Mouse (Mus musculus) c-Kit-positive CD71-positive TER-119-positive erythroid progenitor cells, embryonic 14.5 days (primary cell): ENCODE results near the gene Obscn.
A peak's percentile ranks its signal among the peaks of the same experiment; 100 is the strongest.

Experiments
- DNase-seq: peaks from one replicate; pipeline ENCODE4 v3.0.0-alpha.2; 2013; ENCODE audit warnings: low spot score

The Obscn gene

DNA sequence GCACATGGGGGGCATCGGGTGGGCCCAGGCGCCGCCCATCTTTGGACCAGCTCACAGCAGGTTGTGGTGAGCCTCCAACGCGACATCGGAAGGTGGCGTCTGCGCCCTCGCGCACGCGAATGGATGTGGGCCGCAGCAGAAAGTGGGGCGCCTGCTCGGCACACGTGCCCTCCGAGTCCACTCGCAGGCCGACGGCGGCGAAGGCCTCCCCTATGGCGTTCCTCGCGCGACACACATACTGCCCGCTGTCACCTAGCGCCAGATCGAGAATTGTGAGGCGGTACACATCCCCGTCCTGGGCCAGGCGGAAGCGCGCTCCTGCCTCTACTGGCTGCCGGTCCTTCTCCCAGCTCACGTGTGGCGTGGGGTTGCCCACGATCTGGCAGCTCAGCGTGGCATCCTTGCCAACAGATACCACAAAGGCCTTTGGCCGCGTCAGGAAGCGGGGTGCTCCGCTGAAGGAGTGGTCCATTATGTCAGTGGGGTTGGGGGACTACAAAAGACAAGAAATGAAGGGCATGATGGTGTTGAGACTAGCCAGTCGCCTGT lies at the start of gene Obscn:
Gene Obscn (minus strand): TSS at position 499 of the 549 bp plus-strand sequence.
- no peak for DNase-seq

DNA sequence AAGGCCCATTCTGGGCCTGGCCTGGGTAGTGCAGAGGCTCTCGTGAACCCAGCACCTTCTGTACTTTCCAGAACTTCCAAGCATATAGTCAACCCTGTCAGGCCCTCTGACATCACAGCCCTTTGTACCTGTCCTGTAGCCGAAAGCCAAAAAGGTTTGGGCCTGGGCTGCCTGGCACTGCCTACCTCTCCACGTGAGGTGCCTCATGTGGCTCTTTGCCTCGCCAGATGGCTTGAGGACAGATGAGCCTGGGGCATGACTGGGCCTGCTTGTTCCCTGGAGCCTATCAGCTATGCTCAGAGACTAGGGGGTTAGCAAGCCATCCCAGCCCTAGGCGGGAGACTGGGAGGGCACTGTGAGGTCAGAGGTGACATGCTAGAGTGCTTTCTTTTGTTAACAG lies 49.3 kb upstream of the Obscn start:
- DNase-seq: no peak

DNA sequence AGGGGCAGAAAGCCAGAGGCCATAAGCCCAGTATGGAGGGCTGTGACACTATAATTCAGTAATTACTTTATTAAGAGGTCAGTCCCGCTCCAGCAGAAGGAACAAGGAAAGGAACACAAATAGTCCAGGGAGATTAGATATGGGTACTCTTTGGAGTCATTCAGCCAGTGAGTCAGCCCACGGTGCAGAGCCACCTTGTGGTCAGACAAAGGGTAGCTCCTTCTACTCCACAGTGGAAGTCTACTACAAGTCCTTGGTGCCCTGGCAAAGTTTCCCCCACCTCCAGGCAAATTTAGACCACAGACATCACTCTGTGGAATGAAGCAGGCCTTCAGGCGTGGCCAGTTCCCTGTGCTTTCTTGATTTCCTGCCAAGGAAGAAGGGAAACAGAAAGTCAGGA lies 47.6 kb upstream of the Obscn start:
- DNase-seq: peak; percentile 72

DNA sequence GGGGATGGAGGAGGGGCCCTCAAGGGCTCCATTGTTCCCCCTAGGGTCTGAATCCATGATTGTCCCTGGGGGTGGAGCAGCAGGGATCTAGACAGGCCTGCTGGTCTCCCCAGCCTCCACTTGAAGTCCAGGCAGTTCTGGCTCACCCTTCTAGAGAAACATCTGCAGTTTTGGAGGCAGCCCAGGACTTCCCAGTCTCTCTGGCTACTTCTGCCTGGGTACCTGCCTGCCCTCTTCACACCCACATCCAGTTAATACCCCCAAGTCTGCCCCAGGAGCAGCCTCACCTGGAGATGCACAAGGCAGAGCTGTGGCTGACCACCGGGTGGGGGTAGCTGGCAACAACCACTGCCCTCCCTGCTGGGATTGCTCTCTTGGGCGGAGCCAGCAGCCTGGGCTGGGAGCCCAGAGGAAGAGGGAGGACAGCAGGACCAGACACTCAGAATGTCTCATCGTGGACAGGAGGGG lies 46.7 kb upstream of the Obscn start, which contains the start of gene Gjc2:
Gene Gjc2 (minus strand): TSS at position 350 of the 468 bp plus-strand sequence.
- no peak for DNase-seq

DNA sequence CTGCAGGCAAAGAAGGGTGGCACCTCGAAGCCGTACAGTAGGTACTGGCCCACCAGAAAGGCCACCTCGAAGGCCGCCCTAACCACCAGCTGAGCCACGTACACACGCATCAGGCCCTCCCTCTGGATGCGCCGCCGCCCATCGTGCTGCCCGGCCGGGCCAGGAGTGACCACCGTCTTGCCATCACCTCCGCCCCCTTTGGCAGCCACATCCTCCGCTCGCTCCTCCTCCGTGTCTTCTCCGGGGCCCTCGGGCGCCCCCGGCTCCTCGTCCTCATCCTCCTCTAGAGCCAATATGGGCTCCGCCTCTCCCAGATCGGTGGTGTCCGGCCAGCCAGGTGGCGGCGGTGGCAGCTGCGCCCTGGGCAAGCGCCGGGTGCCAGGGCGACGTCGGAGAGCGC lies 40.7 kb upstream of the Obscn start:
- DNase-seq: no peak

DNA sequence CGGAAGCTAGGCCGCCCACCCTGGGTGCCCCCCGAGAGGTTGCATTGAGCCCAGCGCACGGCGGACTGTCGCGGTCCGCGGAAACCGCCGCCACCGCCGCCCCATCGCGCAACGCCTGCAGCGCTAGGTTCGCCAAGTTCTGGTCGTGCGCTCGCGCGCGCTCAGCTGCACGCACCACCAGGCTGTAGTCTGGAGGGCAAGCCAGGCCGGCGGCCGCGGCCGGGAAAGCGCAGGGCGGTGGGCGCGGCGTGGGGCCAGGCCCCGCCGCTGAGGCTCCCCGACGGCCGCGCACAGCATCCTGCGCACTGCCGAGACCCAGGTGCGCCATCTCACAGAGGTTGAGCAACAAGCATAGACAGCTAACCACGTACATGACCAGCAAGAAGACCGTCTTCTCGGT lies 40.3 kb upstream of the Obscn start:
- DNase-seq: no peak

DNA sequence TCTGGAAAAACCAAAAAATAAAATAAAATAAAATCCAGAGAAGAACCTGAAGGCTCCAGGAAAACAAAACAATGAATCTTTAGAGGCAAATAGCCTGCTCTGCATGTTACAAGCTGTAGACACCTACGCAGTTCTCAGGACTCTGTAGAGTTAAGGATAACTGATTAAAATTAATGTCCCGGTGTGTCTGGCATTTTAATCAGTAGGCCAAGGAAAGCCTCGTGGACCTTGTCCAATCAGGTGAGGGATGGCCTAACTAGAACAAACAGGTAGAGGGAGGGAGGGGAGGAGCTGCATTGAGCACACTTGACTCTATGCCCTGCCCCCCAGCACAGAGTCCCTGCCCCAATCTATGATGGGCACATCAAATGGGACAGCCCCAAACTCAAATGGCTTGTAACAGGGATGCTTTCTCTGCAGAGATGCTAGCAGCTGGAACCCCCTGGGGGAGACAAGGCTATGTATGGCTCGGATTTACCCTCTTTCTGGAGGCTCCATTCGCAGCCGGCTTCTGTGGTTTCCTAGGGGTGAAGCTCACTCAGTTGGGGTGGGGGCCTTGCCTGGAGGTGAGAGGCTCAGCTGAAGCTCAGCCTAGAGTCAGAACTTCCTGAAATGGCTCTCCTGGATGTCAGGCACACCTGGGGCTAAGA lies 38.1 kb upstream of the Obscn start:
- DNase-seq: peak; percentile 64

DNA sequence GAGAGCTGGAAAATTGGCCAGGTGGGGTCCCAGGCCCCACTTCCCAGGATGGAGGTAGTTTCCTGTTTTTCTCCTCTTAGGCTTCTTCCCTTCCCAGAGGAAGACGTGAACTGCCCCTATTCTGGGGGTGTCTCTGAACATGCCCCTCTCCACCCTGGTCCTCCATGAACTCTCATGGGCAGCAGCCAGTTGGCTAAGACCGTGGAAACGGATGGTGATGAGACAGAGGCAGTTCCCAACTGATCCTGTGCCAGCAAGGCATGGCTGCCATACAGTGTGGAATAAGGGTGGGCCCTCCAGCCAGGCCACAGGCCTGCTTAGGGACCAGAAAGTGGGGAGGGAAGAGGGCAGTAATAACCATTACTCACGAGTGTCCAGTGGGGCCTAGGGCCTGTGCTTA lies 34.3 kb upstream of the Obscn start:
- DNase-seq: no peak

DNA sequence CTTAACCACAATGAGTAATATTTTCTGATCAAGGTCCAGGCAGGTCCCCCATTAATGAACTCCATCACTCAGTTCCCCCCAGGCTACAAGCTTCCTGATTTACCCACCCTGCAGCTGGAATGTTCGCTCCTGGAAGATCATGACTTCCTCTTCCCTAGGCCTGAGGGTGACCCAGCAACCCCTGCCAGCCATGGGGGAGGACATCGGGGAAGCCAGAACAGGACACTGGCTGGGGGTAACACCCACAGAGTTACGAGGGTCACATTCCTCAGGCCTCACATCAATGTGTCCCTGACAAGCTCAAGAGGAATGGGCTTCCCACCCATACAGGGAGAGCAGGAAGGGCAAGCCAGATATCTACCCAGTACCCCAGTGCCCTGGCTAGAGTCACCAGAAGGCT lies 33.6 kb upstream of the Obscn start:
- no peak for DNase-seq

DNA sequence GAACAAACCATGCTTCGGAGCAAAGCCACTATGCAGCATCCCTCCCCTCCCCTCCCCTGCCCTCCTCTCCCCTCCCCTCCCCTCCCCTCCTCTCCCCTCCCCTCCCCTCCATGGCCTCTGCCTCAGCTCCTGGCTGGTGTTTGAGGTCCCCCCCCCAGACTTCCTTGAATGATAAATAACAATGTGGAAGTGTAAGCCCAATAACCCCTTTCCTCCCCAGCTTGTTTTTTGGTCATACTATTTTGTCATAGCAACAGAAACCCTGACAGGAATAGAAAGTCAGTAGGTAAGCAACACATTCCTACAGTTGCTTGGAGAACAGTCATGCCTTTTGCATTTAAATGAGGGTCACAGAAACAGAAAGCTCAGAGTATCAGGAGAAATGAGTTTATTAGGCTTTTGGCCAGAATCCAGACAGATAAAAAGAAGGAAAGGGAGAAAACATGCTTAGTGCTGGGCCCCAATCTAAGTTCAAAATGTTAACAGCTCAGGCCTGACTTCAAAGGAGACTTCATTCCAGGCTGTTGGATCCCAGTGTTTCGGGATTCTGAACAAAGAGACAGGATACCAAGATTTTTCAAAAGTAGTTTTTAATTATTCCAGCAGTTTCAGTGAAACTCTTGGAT lies 29.5 kb upstream of the Obscn start:
- DNase-seq: peak; percentile 34

DNA sequence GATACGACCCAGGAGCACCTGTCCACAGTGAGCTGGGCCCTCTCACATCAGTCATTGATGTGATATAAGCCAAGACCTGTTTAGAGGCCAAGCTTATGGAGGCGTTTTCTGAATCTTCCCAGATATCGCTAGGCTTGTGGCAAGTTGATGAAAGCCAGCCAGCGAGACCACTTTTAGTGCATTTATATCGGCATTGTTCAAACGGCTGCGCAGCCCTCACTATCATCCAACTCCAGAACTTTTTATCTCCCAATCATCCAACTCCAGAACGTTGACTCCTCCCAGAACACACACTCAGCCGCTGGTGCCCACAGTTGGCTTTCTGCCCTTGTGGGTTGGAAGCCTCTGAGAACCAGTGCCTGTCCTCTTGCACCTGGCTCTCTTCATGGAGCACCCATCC lies 28.2 kb upstream of the Obscn start:
- DNase-seq: peak; percentile 97

DNA sequence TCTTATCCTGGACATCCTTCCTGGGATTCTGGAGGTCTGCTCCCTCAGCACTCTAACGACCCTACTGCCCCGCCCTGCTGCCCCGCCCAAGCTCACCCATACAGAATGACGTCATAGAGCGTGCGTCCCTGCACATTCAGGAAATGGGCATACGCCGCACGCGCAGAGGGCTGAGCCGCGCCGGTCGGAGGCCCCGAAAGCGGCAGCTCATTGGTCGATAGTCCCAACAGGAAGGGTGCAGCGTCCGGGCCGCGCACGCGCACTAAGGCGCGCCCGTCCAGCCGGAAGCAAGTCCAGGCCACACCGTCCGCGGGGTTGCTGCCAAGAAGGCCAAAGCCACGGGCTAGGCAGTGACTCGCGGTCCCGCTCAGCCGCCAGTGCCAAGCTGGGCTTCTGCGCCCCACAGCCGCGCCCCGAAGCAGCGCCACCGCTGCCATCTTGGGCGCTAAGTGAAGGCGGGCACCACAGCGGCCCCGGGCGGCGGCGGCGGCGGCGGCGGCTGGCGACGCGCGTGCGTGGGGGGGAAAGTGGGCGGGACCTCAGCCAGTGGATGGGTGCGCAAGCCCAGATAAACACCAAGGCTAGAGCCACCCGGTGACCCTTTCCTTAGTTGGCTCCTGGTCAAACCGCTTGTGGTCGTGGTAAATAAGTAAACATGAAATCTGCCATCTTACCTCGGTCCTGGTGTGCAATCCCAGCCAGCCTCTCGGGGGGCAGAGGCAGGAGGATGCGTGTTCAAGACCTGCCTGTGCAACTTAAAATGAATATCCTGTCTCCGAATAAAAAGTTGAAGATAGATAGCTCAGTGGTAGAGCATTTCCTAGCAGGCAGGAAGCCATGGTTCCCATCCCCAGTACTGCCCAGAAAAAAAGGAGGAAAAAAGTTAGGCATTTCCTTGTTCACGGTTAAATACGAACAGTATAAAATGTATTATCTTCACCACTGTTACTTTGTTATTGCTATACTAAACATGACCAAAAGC lies 27.3 kb upstream of the Obscn start, which contains the start of gene Iba57:
Gene Iba57 (minus strand): TSS at position 485 of the 982 bp plus-strand sequence.
- DNase-seq: peak; percentile 96

DNA sequence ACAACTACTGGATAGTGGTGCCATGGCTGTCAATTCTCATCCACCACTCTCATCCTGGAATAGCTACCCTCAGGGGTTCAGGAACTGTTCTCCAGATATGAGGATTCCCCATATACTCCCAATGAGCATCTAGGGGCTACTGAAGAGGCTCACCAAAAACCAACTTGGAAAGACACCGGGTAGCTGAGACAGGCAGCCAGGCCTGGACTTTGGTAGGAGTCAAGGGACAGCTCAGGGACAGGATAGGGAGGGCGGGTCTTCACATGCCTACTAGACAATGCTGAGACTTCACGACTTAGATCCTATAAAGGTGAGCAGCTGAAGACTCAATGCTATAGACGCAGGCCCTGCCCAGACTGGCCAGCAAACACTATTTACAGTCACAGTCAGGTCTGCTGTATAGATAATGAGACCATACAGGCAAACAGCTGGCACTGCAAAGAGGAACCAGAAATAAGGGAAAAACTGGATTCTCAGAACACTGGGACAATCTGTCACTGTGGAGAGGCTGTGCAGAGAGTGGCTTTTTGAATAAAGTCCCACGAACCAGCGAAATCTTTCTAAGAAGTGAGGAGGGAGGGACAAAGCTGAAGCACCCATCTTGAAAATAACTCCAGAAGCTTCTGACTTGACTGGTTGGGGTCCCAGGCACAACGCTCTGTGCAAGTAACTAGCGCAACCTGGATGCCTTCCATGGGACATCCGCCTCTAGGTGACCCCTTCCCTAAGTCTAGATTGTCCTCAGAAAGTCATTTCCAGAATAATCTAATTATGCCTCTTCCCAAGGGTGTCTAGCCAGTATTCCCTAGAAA lies 26.4 kb upstream of the Obscn start:
- peak; percentile 81 for DNase-seq

DNA sequence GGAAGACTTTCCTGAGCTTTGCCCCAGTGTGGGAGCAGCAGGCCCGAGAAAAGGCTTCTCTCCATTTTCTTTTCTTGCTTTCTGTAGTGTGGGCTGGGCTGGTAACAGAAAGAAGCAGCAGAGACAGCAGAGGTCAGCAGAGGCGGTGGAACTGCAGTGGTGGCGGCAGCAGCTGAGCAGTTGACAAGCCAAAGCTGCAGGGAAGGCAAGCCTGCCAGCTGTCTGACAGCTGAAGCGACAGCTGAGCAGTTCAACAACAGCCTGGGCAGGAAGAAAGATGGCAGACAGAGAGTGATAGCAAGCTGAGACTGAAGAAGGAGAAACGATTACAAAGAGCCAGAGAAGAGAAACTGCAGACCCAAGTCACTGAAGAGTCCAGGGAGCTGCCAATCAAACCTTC lies 25.2 kb upstream of the Obscn start:
- DNase-seq: no peak

DNA sequence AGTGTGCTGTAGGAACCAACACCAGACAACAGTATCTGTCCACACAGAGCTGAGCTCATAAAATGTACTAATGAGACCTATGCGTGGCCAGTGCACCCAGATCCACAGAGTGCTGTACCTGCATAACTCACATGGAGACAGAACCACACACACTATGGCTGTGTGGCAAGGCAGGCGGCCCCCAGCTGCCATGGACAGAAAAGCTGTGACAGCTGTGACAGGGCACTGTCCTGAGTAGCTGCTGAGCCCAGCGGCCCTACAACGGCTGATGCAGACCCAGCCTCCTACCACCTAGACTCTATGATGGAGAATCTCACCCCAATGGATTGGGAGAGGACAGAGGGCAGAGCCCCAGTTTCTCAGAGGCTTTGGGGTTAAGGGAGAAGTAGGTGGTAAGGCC lies 23.4 kb upstream of the Obscn start:
- DNase-seq: no peak

DNA sequence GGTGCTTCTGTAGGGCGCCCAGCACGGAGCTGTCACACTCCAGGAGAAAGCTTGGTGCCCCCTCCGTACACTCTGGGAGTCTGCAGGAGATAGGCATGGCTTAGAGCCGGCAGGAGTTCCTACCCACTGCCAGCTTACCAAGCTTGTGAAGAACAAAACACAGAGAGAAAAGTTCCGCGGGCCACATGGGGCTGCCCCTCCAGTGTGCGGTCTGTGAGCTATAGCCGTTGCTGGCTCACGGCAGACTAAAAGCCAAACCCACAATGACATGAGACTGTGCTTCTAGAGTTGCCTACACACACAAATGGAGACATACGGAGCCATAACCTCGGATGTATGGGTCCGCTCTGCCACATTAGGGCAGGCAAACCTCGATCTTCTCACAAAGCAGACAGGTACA lies 22.9 kb upstream of the Obscn start:
- DNase-seq: no peak

DNA sequence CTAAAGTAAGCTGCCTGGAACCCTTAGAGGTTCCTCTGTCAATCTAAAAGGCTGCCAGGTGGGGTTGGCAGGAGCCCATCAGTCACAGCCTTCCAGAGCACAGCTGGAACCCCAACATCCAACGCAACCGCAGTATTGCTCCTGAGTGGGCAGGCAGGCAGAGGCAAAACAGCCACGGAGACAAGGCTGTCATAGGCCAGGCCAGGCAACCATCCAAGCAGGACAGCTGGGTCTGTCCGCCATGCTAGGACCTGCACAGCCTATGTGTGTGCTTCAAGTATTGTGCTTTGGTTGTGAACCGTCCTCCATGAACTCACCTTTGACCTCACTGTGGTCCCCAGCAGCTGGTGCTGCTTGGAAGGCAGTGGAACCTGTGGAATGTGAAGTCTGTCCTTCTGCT lies 19.7 kb upstream of the Obscn start:
- DNase-seq: no peak

DNA sequence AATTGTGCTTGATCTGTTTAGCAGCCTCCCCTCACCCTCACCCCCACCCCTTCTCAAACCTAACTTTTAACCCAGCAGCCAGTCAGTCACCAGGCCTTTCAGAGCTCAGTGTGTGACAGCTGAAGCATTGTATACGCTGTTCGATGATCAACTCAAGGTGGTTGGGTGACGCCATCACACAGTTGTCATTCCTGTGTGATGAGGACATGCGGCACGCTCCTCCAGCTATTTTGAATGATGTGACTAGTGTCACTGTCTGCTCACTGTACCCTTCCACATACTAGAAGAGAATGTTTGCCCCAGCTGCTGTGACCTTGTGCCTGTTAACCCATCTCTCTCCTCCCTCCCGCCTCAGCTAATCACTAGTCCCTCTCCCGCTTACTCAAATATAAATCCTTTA lies 18.0 kb upstream of the Obscn start:
- no peak for DNase-seq

DNA sequence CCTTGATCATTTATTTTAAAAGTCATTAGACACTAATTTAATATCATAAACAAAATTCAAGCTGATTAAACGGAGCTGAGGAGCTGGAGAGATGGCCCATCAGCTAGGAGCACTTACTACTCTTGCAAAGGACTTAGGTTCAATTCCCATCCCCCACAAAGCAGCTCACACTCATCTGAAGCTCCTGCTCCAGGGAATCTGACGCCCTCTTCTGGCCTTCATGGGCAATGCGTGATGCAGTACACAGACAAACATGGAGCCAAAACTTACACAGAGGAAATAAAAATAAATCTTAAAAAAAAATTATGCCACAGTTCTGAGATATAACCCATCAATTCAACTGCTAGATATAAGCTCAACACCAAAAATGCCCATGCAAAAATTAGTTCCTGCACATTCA lies 15.5 kb upstream of the Obscn start:
- DNase-seq: no peak

DNA sequence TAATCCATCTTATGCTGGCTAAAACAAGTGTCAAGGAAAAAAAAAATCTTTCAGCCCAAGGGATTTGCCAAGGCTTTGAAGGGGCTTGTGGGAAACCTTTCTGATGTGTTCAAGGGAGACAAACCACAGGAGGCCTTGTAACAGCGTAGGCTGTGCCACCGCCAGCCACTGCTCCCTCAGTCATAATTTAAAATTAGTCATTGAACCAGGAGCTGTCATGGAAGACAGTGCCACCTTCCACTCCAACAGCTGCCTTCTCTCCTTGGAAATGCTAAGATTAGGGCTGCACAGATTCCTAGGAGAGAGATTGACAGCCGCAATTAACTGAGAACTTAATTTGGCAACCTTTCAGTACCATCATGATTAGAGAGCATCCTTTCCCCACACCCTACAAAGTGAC lies 13.1 kb upstream of the Obscn start:
- DNase-seq: no peak

DNA sequence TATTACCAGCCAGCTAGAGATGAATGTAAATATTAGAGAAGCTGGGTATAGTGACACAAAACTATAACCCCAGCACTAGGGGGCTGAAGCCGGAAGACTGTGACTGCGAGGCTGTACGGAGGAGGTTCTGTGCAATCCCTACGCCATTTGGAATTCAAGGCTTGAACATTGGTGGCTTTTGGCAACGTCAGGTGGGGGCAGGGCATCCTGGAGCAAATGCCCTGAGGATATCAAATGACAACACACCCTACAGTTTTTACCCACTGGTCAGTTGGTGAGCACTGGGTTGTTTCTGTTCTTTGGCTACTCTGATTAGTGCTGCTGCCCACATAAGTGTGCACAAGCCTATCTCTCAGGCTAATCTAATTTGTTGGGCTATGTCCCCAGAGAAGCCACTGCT lies 6.8 kb upstream of the Obscn start:
- DNase-seq: no peak
